Mouse (Mus musculus) kidney, adult 2 months (tissue): ENCODE results near the gene Rtl10.

Experiments used
- CTCF ChIP-seq: fragments of 200-500 bp; conservative IDR thresholded peaks from 2 replicates; pipeline ENCODE4 v1.5.1; 2011; ENCODE audit warnings: low read depth, mild to moderate bottlenecking, control low read depth, low read length, moderate library complexity, mixed read lengths; ENCODE audit not compliant: insufficient read depth, insufficient read length
- POLR2A ChIP-seq: fragments of 200-500 bp; IDR thresholded peaks from one replicate; pipeline ENCODE4 v1.6.1; 2011; ENCODE audit warnings: low read depth, low read length, control low read depth

DNA sequence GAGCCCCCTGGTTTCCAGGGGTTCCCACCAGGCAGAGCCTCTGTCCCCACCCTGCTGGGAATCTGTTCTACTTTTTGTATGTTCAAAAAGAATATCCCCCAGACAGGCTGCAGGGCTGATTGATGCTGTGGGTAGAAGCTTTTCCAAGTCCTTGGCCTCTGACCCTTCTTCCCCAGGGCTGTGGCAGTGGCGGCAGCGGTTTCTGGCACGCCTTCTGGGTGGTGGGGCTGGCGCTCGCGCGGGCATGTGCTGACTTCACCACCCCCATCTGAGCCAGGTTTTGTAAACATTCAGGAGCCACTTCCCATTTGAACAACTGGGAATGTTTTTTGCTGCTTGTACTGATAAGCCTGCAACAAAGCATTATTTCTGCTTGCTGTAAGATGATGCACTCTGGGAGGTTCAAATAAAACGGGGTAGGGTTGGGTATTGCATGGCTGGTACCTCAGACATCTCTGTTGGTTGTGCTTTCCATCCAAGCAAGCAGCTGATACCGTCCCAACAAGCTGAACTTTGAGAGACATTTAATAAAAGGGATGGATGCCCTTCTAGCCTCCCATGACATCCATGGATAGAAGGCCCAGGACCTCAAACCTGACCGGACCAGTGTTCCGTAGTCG lies 39.3 kb upstream of the Rtl10 start:
- no peak for TF ChIP-seq CTCF
- no peak for TF ChIP-seq POLR2A
